Mouse (Mus musculus) heart, adult 2 months (tissue): ENCODE measurements at regions not wholly inside any gene's neighbourhood (a gene's known extent, or its start where the extent isn't known, plus 50 kb on each side); places are given as distances from the start of the nearest gene placed in this dataset.

ENCODE experiments used
- CTCF ChIP-seq: fragments of 200-600 bp; IDR thresholded peaks from 2 replicates; pipeline ENCODE4 v1.8.1; 2022; ENCODE audit warnings: antibody characterized with exemption, mild to moderate bottlenecking, moderate library complexity
- EP300 ChIP-seq: fragments of 200-500 bp; IDR thresholded peaks from 2 replicates; pipeline ENCODE4 v1.6.1; 2011; ENCODE audit warnings: low read depth, low read length, control low read depth; ENCODE audit not compliant: insufficient read depth
- POLR2A ChIP-seq: fragments of 200-500 bp; IDR thresholded peaks from 2 replicates; pipeline ENCODE4 v1.6.1; 2011; ENCODE audit warnings: mild to moderate bottlenecking, low read depth, low read length, control low read depth; ENCODE audit not compliant: insufficient read depth

- TF ChIP-seq CTCF (no peak), POLR2A (no peak), EP300 (no peak)
These were observed 455.1 kb upstream of the BB014433 start for GRCm38 (mm10) chr8:15500973-15501372.
